Mouse (Mus musculus) G1E (cell line): ENCODE measurements around the gene Prr15l.

Experiments
- CTCF ChIP-seq: IDR thresholded peaks from 2 replicates; pipeline ENCODE4 v1.5.1; 2012; ENCODE audit warnings: low read depth, low read length, inconsistent platforms, mixed read lengths
- GATA1 ChIP-seq: IDR thresholded peaks from 2 replicates; pipeline ENCODE4 v1.6.1; 2012; ENCODE audit warnings: borderline replicate concordance, low read length, inconsistent platforms, mixed read lengths

- TF ChIP-seq CTCF: peak; percentile 40; the same call in 1 of the 2 replicates
- no peak for TF ChIP-seq GATA1
Observed at GRCm38 (mm10) chr11:96910003-96910402, 17.9 kb upstream of the Prr15l start.
